Mouse (Mus musculus) forebrain, embryonic 11.5 days (tissue): ENCODE data around the gene Baiap2. TPM values are rescaled to one million over a fixed set of nuclear protein-coding genes. Genes with fewer than 3 reads are reported as not detected.

Experiments
- ATAC-seq: fragments of 200-750 bp; cut with Nextera tagmentation; replicated peaks from 2 replicates; pipeline ENCODE4 v1.8.0; 2017; ENCODE audit warnings: moderate TSS enrichment; ENCODE audit not compliant: low FRiP score
- DNase-seq: peaks from one replicate; pipeline ENCODE4 v3.0.0-alpha.2; 2017; ENCODE audit warnings: low spot score
- H3K27ac ChIP-seq: fragments of 300-500 bp; sonication (generic); 2 replicates; pipeline ENCODE4 v1.5.1; 2014; ENCODE audit warnings: low read depth, low read length
- H3K27me3 ChIP-seq: fragments of 300-500 bp; sonication (generic); 2 replicates; pipeline ENCODE4 v1.6.1; 2014; ENCODE audit warnings: mild to moderate bottlenecking, low read length, mixed read lengths; ENCODE audit not compliant: control insufficient read depth, insufficient read depth
- H3K36me3 ChIP-seq: fragments of 300-500 bp; sonication (generic); 2 replicates; pipeline ENCODE4 v1.6.1; 2014; ENCODE audit warnings: mild to moderate bottlenecking, low read length, moderate library complexity, mixed read lengths; ENCODE audit not compliant: control insufficient read depth, insufficient read depth
- H3K4me1 ChIP-seq: fragments of 300-500 bp; sonication (generic); replicated peaks from 2 replicates; pipeline ENCODE4 v1.6.1; 2014; ENCODE audit warnings: low read length, mixed read lengths; ENCODE audit not compliant: control insufficient read depth, insufficient read depth
- H3K4me2 ChIP-seq: fragments of 300-500 bp; sonication (generic); 2 replicates; pipeline ENCODE4 v1.6.1; 2014; ENCODE audit warnings: low read depth, mild to moderate bottlenecking, low read length, moderate library complexity, mixed read lengths; ENCODE audit not compliant: severe bottlenecking
- H3K4me3 ChIP-seq: fragments of 300-500 bp; sonication (generic); 2 replicates; pipeline ENCODE4 v1.5.1; 2014; ENCODE audit warnings: low read depth, low read length
- H3K9ac ChIP-seq: fragments of 300-500 bp; sonication (generic); 2 replicates; pipeline ENCODE4 v1.6.1; 2014; ENCODE audit warnings: low read length
- H3K9me3 ChIP-seq: fragments of 300-500 bp; sonication (generic); 2 replicates; pipeline ENCODE4 v1.6.1; 2016; ENCODE audit warnings: low read length, mixed read lengths; ENCODE audit not compliant: control insufficient read depth
- WGBS: fragments of 180-500 bp; shearing (Covaris S2); extraction: QIAGEN DNeasy Blood & Tissue Kit; methylation state at CpG from one replicate; pipeline ENCODE4 v1.1.7; 2014; 5-methylcytosine and 5-hydroxymethylcytosine counted together
- polyA plus RNA-seq: library from polyadenylated mRNA; unstranded; fragments of >200 nt; fragmentation: Nextera tagmentation; extraction: Ambion mirVana; gene quantifications from 2 replicates; pipeline ENCODE4 v1.2.1, GENCODE M21; 2014

Baiap2 gene
- polyA plus RNA-seq, 1 experiment from 2014 or later = 10.4 TPM

DNA sequence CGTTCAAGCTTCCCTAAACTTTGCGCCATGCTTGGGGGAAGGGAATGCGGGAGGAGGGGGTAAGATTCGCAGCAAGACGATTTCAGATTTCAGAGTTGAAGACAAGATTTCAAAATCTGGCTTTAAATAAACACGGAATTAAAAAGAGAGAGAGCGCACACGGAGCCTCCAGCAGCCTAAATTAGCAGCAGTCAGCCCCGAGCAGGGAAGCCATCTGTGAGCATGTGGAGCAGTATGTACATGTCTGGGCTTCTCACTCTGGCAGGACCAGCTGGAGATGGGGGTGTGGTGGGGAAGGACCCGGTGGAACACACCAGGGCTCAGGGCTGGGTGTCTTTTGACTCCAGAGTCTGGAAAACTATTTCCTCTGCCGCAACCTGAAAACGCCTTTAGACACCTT lies 5.3 kb upstream of the Baiap2 start:
- H3K4me2 ChIP-seq = no peak overlapping the region
- peaks cover 5% of the 10 kb centered on the region; the same call in 1 of the 2 replicates for H3K27me3 ChIP-seq
- H3K36me3 ChIP-seq = no peaks in the 10 kb centered on the region; the same call in 1 of the 2 replicates
- H3K9ac ChIP-seq = no peak overlapping the region
- no peaks in the 10 kb centered on the region for H3K9me3 ChIP-seq
- peaks cover 8% of the 10 kb centered on the region; the same call in 1 of the 2 replicates for H3K4me1 ChIP-seq
- no peak overlapping the region for H3K27ac ChIP-seq
- no peak for ATAC-seq
- no peak for DNase-seq
- no peak overlapping the region for H3K4me3 ChIP-seq
- 68% methylated on average over 12 of the region's 12 CpGs for WGBS

GRCm38 (mm10) chr11:119937772-119938502 lies 4.6 kb upstream of the Baiap2 start:
- Histone ChIP-seq H3K4me1 (peaks cover 8% of the 10 kb centered on the region; the same call in 1 of the 2 replicates), H3K4me3 (no peak overlapping the region), H3K9me3 (no peaks in the 10 kb centered on the region), H3K9ac (no peak overlapping the region; the same call in 1 of the 2 replicates), H3K27ac (no peak overlapping the region), H3K4me2 (no peak overlapping the region), H3K36me3 (no peaks in the 10 kb centered on the region; the same call in 1 of the 2 replicates), H3K27me3 (peaks cover 5% of the 10 kb centered on the region; the same call in 1 of the 2 replicates)
- DNase-seq = no peak
- WGBS = 72% methylated on average over 19 of the region's 19 CpGs
- no peak for ATAC-seq

GRCm38 (mm10) chr11:119939073-119939710 lies 3.4 kb upstream of the Baiap2 start:
- Histone ChIP-seq H3K9ac (no peak overlapping the region), H3K9me3 (no peaks in the 10 kb centered on the region), H3K27me3 (peaks cover 6% of the 10 kb centered on the region), H3K4me3 (no peak overlapping the region), H3K27ac (no peak overlapping the region), H3K4me2 (no peak overlapping the region), H3K4me1 (peaks cover 8% of the 10 kb centered on the region; the same call in 1 of the 2 replicates), H3K36me3 (no peaks in the 10 kb centered on the region; the same call in 1 of the 2 replicates)
- 64% methylated on average over 8 of the region's 8 CpGs for WGBS
- DNase-seq (no peak), ATAC-seq (no peak)

DNA sequence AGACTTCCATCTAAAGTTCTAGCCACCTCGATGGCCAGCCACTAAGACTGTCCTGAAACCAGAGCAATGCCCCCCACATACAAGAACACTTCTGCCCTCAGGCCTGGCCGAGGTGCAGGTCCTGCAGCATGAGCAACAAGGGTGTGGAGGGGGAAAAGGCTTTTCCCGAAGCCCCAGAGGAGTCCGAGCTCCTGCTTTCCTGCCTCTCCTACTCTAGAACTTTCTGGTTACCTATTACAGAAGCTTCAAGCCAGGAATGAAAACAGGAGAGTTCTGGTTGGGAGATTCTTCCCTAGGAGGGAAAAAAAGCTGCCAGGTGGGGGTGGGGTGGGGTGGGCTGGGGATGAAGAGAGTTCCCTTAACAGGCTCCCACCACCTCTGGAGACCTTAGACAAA lies 2.9 kb upstream of the Baiap2 start:
- Histone ChIP-seq H3K4me2 (no peak overlapping the region), H3K36me3 (no peaks in the 10 kb centered on the region; the same call in 1 of the 2 replicates), H3K9ac (no peak overlapping the region), H3K27me3 (peaks cover 6% of the 10 kb centered on the region), H3K27ac (no peak overlapping the region), H3K4me1 (peaks cover 8% of the 10 kb centered on the region; the same call in 1 of the 2 replicates), H3K9me3 (no peaks in the 10 kb centered on the region), H3K4me3 (no peak overlapping the region)
- no peak for ATAC-seq
- 71% methylated on average over 4 of the region's 4 CpGs for WGBS
- no peak for DNase-seq

GRCm38 (mm10) chr11:119940142-119940541 lies 2.4 kb upstream of the Baiap2 start:
- H3K27ac ChIP-seq = no peak overlapping the region

DNA sequence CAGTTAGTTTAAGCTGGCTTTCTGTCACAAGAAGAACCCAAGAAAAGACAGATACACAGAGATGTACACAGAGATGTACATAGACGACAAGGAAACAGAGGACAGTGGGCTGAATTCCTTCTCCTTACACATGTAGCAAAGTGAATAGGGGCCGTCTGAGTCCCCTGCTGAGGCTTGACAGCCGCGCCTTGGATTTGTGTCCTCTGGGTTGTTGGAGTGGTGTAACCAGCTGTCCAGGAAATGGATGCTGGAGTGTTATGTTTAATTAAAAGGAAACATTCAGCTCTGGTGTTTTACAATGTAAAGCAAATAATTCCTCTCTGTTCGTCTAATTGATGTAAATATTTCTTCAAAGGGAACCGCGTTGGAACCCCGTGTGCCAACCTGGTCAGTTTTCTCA lies 769 bp upstream of the Baiap2 start:
- Histone ChIP-seq H3K27ac (no peak overlapping the region), H3K36me3 (no peaks in the 10 kb centered on the region; the same call in 1 of the 2 replicates), H3K27me3 (peaks cover 6% of the 10 kb centered on the region), H3K4me1 (peaks cover 4% of the 10 kb centered on the region; the same call in 1 of the 2 replicates), H3K9me3 (no peaks in the 10 kb centered on the region), H3K4me2 (peak overlapping the region; percentile 87), H3K4me3 (peak overlapping the region; percentile 67), H3K9ac (no peak overlapping the region)
- DNase-seq (no peak), ATAC-seq (no peak)
- WGBS = 4% methylated on average over 8 of the region's 8 CpGs

More at GRCm38 (mm10) chr11:119940142-119940541, 2.4 kb upstream of the Baiap2 start:
- Histone ChIP-seq H3K27me3 (peaks cover 6% of the 10 kb centered on the region), H3K4me2 (no peak overlapping the region), H3K9ac (no peak overlapping the region), H3K9me3 (no peaks in the 10 kb centered on the region), H3K4me3 (no peak overlapping the region), H3K36me3 (no peaks in the 10 kb centered on the region; the same call in 1 of the 2 replicates), H3K4me1 (peaks cover 8% of the 10 kb centered on the region; the same call in 1 of the 2 replicates)
- ATAC-seq (no peak), DNase-seq (no peak)
- WGBS = 77% methylated on average over 11 of the region's 11 CpGs

- peak overlapping the region; percentile 43; the same call in 1 of the 2 replicates for H3K27ac ChIP-seq
- peak; percentile 37 for ATAC-seq
- H3K4me2 ChIP-seq = peak overlapping the region; percentile 87
- H3K36me3 ChIP-seq = no peaks in the 10 kb centered on the region; the same call in 1 of the 2 replicates
- H3K4me3 ChIP-seq = peak overlapping the region; percentile 67
- H3K9me3 ChIP-seq = no peaks in the 10 kb centered on the region
- peak overlapping the region; percentile 61 for H3K9ac ChIP-seq
- H3K27me3 ChIP-seq = peaks cover 6% of the 10 kb centered on the region
- under 1% methylated on average over 43 of the region's 43 CpGs for WGBS
- peaks cover 4% of the 10 kb centered on the region; the same call in 1 of the 2 replicates for H3K4me1 ChIP-seq
- no peak for DNase-seq
Measured at GRCm38 (mm10) chr11:119942201-119942726, 299 bp upstream of the Baiap2 start.

DNA sequence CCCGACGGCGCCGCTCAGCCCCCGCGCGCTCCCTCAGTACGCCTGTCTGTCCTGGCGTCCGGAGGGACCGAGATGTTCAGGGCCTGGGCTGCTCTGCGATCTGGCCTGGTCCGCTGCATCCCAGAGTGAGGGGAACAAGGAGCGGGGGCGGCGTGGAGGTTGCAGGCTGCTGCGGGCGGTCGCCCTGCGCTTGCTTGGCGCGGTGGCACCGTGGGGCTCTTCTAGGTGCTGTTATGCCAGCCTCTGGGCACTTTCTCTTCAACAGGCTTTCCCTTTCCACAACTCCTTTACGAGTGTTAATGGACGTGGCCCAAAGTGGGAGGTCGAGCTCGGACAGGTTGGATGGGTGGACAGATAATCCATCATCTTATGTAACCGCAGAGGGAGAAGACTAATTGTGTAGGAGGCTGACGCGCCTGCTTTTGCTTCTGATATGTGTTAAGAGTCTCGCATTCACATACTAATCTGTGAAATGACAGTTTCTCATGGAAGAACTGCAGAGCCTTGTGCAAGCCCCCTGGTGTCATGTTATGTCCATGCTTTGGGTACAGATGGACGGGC lies 945 bp downstream of the Baiap2 start:
- peak overlapping the region; percentile 67 for H3K4me3 ChIP-seq
- 8% methylated on average over 29 of the region's 32 CpGs for WGBS
- peak overlapping the region; percentile 69 for H3K9ac ChIP-seq
- peak overlapping the region; percentile 100 for H3K4me2 ChIP-seq
- ATAC-seq (no peak; the same call in 1 of the 2 replicates), DNase-seq (no peak)
- no peak overlapping the region for H3K27ac ChIP-seq
- peaks cover 4% of the 10 kb centered on the region; the same call in 1 of the 2 replicates for H3K4me1 ChIP-seq
- no peaks in the 10 kb centered on the region; the same call in 1 of the 2 replicates for H3K36me3 ChIP-seq
- H3K27me3 ChIP-seq = peaks cover 6% of the 10 kb centered on the region
- H3K9me3 ChIP-seq = no peaks in the 10 kb centered on the region
